Mouse (Mus musculus): Measurements from ENCODE around the gene Carf.

The Carf gene

GRCm38 (mm10) chr1:60179932-60180783, 82.1 kb downstream of the Carf start, which contains the start of gene Nbeal1:
Nbeal1 (plus strand) TSS chr1:60180599.
- ATAC-seq (ENCODE audit: low TSS enrichment), result peak; percentile 99

GRCm38 (mm10) chr1:60180784-60181221, 82.8 kb downstream of the Carf start:
- ATAC-seq (ENCODE audit: low TSS enrichment), result peak; percentile 7; the same call in 1 of the 2 replicates

GRCm38 (mm10) chr1:60188454-60188853, 90.4 kb downstream of the Carf start:
- no peak for ATAC-seq (ENCODE audit: low TSS enrichment)

GRCm38 (mm10) chr1:60196813-60197212, 98.8 kb downstream of the Carf start:
- no peak for ATAC-seq (ENCODE audit: low TSS enrichment)

GRCm38 (mm10) chr1:60199006-60199405, 101.0 kb downstream of the Carf start:
- no peak for ATAC-seq (ENCODE audit: low TSS enrichment)
